Comparison of ENCODE assay signal across 23 mouse cellular contexts in the genomic region with DNA sequence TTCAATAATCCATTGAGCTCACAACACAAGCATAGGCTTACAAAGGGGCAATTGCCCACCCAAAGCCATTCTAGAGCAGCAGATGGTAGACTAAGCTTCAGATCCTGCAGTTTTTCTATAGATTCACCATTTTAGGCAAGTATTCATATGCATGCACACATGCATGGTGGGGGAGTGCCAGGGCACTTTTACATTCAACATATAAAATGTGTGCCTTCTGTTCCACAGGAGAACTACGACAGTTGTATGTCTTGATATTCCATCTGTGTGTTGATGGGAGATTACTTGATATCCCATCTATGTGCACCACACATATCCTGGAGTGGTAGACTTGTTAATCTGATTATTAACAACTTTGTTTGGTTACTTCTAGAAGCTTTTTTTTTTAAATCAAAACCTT.
"Had no signal": no experiment of that assay in that cellular context is flagged by ENCODE, and none has a peak within 500 bp of the region (broad histone marks: within the 10 kb centered on the region; RNA-seq: fewer than 3 reads in every experiment).

No protein-coding gene starts in this region.

- H3K4me1 ChIP-seq: limb, embryonic 10.5 days; limb, embryonic 13.5 days; liver, embryonic 12.5 days; liver, embryonic 15.5 days; lung, embryonic 15.5 days; megakaryocyte, embryonic 14.5 days; midbrain, embryonic 13.5 days; neural tube, embryonic 13.5 days; stomach, embryonic 15.5 days had no signal

- H3K4me3 ChIP-seq: layer of hippocampus, adult 2 months; limb, embryonic 10.5 days; limb, embryonic 13.5 days; liver, embryonic 12.5 days; liver, embryonic 15.5 days; lung, embryonic 15.5 days; megakaryocyte, embryonic 14.5 days; midbrain, embryonic 10.5 days; midbrain, embryonic 13.5 days; myocyte; neural tube, embryonic 13.5 days; stomach, embryonic 15.5 days had no signal

- H3K36me3 ChIP-seq: limb, embryonic 10.5 days; limb, embryonic 13.5 days; liver, embryonic 12.5 days; liver, embryonic 15.5 days; lung, embryonic 15.5 days; midbrain, embryonic 10.5 days; midbrain, embryonic 13.5 days; neural tube, embryonic 13.5 days; stomach, embryonic 15.5 days had no signal

- H3K27ac ChIP-seq: layer of hippocampus, adult 2 months; limb, embryonic 10.5 days; limb, embryonic 13.5 days; liver, embryonic 12.5 days; liver, embryonic 15.5 days; lung, embryonic 15.5 days; midbrain, embryonic 10.5 days; midbrain, embryonic 13.5 days; neural tube, embryonic 13.5 days; stomach, embryonic 15.5 days had no signal

- H3K4me2 ChIP-seq: limb, embryonic 13.5 days; liver, embryonic 12.5 days; liver, embryonic 15.5 days; lung, embryonic 15.5 days; midbrain, embryonic 13.5 days; neural tube, embryonic 13.5 days; stomach, embryonic 15.5 days had no signal

- H3K9me3 ChIP-seq: limb, embryonic 10.5 days; limb, embryonic 13.5 days; liver, embryonic 12.5 days; liver, embryonic 15.5 days; lung, embryonic 15.5 days; midbrain, embryonic 10.5 days; midbrain, embryonic 13.5 days; neural tube, embryonic 13.5 days; stomach, embryonic 15.5 days had no signal

- H3K9ac ChIP-seq: limb, embryonic 13.5 days; liver, embryonic 12.5 days; liver, embryonic 15.5 days; lung, embryonic 15.5 days; midbrain, embryonic 13.5 days; neural tube, embryonic 13.5 days; stomach, embryonic 15.5 days had no signal

- DNase-seq: kidney, adult 9 months; kidney, postnatal 14 days; kidney, postnatal 4 days; layer of hippocampus, adult 9-11 months; liver; lung, adult 18-20 months; lung, postnatal 10 days; lung, postnatal 36 days; retina, postnatal 1 day; thymus, postnatal 25 days had no signal

- ATAC-seq: liver, embryonic 12.5 days; midbrain, embryonic 13.5 days; midbrain, embryonic 16.5 days had no signal

- H3K27me3 ChIP-seq: limb, embryonic 13.5 days; liver, embryonic 12.5 days; liver, embryonic 15.5 days; lung, embryonic 15.5 days; megakaryocyte, embryonic 14.5 days; midbrain, embryonic 13.5 days; neural tube, embryonic 13.5 days; stomach, embryonic 15.5 days had no signal
